Mouse (Mus musculus): ENCODE data around the gene Lax1. TPM values are rescaled to one million over a fixed set of nuclear protein-coding genes. Genes with fewer than 3 reads are reported as not detected.

Gene Lax1
- total RNA-seq, 1 experiment: 1.4 TPM

DNA sequence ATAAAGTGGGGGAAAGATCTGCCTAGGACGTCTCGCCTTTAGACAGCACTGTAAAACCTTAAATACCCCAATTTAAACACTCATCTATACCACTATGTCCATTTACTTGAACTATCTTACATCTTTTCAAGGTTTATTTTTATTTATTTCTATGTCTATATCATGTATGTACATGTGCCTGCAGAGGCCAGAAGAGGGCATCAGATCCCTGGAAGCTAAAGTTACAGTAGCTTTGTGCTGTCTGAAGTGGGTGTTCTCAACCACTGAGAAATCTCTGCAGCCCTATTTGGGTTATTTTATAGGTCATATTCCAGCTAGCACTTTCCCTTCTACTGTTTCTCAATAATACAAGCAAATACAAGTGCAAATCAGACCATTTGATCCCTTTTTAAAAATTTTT lies 57.7 kb downstream of the Lax1 start:
- Histone ChIP-seq H3K4me1 (ENCODE audit: control insufficient read depth in 2 of 2, insufficient read depth in 2 of 2, low read length in 2 of 2, poor library complexity in 1 of 2) (no peaks in the 10 kb centered on the region), H3K9me3 (ENCODE audit: control insufficient read depth, insufficient read depth, low read depth, low read length) (no peaks in the 10 kb centered on the region), H3K4me3 (ENCODE audit: insufficient read depth in 1 of 2, low read depth in 1 of 2, low read length in 2 of 2, poor library complexity in 1 of 2, severe bottlenecking in 1 of 2) (no peak overlapping the region), H3K36me3 (ENCODE audit: control insufficient read depth, insufficient read depth, low read length, poor library complexity, severe bottlenecking) (peaks cover 37% of the 10 kb centered on the region), H3K9ac (ENCODE audit: insufficient read depth, low read depth, low read length, poor library complexity, severe bottlenecking) (no peak overlapping the region), H3K27ac (ENCODE audit: insufficient read depth, low read depth, low read length, poor library complexity, severe bottlenecking) (no peak overlapping the region)
- in situ Hi-C loops (cut with MboI; ENCODE audit: low sequenced_read_pairs in 2 of 2, unreplicated experiment in 2 of 2): loop anchor here in 1 of 2 experiments (25.0 kb wide), 1 partner anchor 980 kb away; no protein-coding TSS in a partner anchor
- no peak for TF ChIP-seq MAFK (IDR thresholded peaks at IDR 0.05; ENCODE audit: insufficient read depth, low read depth, low read length)
- no peak for TF ChIP-seq ZC3H11A (IDR thresholded peaks at IDR 0.05; ENCODE audit: borderline replicate concordance, low read depth, low read length)
- no peak for TF ChIP-seq HCFC1 (IDR thresholded peaks at IDR 0.05; ENCODE audit: borderline replicate concordance, insufficient read depth, low read length)
- TF ChIP-seq ZNF384 (IDR thresholded peaks at IDR 0.05; ENCODE audit: low read depth, low read length): no peak
- TF ChIP-seq CHD2 (IDR thresholded peaks at IDR 0.05; ENCODE audit: low read depth, low read length): no peak
- DNase-seq (ENCODE audit: low read depth, low spot score): no peak

Other genes with a start within 250 kb of the Lax1 start
- gene Snrpe, start 79.8 kb downstream of the Lax1 start, total RNA-seq (2012; rRNA removed): 443 and 576 TPM in 2 replicates
- gene Zbed6, start 29.2 kb downstream of the Lax1 start, total RNA-seq (2012; rRNA removed): 16.7 and 22.1 TPM in 2 replicates
- gene Gm38394, start 28.8 kb downstream of the Lax1 start, total RNA-seq (2012; rRNA removed): 5.9 and 8.7 TPM in 2 replicates
- gene Atp2b4, start 110.9 kb upstream of the Lax1 start, total RNA-seq (2012; rRNA removed): 9.8 and 16.1 TPM in 2 replicates
- 0.36 TPM in 1 of 2 replicates, not detected in the other for gene Optc, start 217.9 kb upstream of the Lax1 start, total RNA-seq (2012; rRNA removed)
- not detected in 2 replicates for gene Prelp, start 231.3 kb upstream of the Lax1 start, total RNA-seq (2012; rRNA removed)

Measured in ES-E14 (cell line).